Comparison of ENCODE assay signal across 9 mouse cellular contexts in genomic region chr13:52711713-52712369, GRCm38 (mm10).
DNase-seq lines count a peak whose midpoint lies in the region; ATAC-seq and TF ChIP-seq lines count a peak whose summit lies in the region.
"Had no signal": no experiment of that assay in that cellular context is flagged by ENCODE, and none has a peak within 500 bp of the region (broad histone marks: within the 10 kb centered on the region; RNA-seq: fewer than 3 reads in every experiment).

No protein-coding gene starts in this region.

- peak; percentile 71 to 79 for DNase-seq in CD8-positive naive resting alpha-beta T cell, adult 2 months (ENCODE audit: low read depth in 2 of 2, low spot score in 2 of 2)
- peak; percentile 91 for DNase-seq in brain, adult 2 months (ENCODE audit: low read depth, low spot score)
- DNase-seq in heart, postnatal 10 days = peak; percentile 87 to 93
- peak; percentile 85 to 88 for DNase-seq in kidney, postnatal 36 days
- peak; percentile 80 for DNase-seq in liver, postnatal 0 days
- DNase-seq in testis, postnatal 14 days (ENCODE audit: low spot score) = peak; percentile 51

- H3K9ac ChIP-seq in liver, postnatal 0 days (replicated peaks) = no peak overlapping the region
- H3K9ac ChIP-seq: heart, embryonic 13.5 days had no signal

- H3K27me3 ChIP-seq in liver, postnatal 0 days (ENCODE audit: insufficient read depth, low read length) = no peaks in the 10 kb centered on the region

- H3K27ac ChIP-seq in liver, postnatal 0 days (ENCODE audit: low read depth) = no peak overlapping the region
- H3K27ac ChIP-seq: heart, embryonic 13.5 days had no signal

- intact Hi-C loops in heart, postnatal 10 days (cut with DNase I) = loop anchor here (1.0 to 5.0 kb wide), 4 partner anchors 120 to 384 kb away; partner anchors contain the start of gene Auh

- H3K36me3 ChIP-seq in liver, postnatal 0 days (replicated peaks; ENCODE audit: insufficient read depth, low read length) = no peaks in the 10 kb centered on the region
- H3K36me3 ChIP-seq: heart, embryonic 13.5 days had no signal

- H3K4me3 ChIP-seq in liver, postnatal 0 days (ENCODE audit: low read depth, low read length) = no peak overlapping the region
- H3K4me3 ChIP-seq: heart, embryonic 13.5 days had no signal

- no peak overlapping the region for H3K4me2 ChIP-seq in liver, postnatal 0 days (ENCODE audit: low read depth, low read length)
- H3K4me2 ChIP-seq: heart, embryonic 13.5 days had no signal

- ATAC-seq in erythroid progenitor cell, adult 5-6 weeks (replicated peaks; ENCODE audit: low FRiP score, poor library complexity, severe bottlenecking) = peak; percentile 47; the same call in 1 of the 2 replicates
- ATAC-seq in liver, postnatal 0 days = peak; percentile 69
- ATAC-seq in neutrophil, adult 5-6 weeks (ENCODE audit: extremely low read depth, insufficient number of reproducible peaks, low FRiP score, poor library complexity, severe bottlenecking) = peak; percentile 63

- H3K4me1 ChIP-seq in liver, postnatal 0 days (ENCODE audit: insufficient read depth) = 0 out of 2 replicates have a peak, but pooled peaks cover 4% of the 10 kb centered on the region

- 29% methylated on average over 9 of the region's 9 CpGs for WGBS in liver, postnatal 0 days (ENCODE audit: insufficient replicate concordance)

- no peak for TF ChIP-seq EP300 in liver, postnatal 0 days (IDR thresholded peaks at IDR 0.05; ENCODE audit: low read depth)

- TF ChIP-seq CTCF in liver, postnatal 0 days (IDR thresholded peaks at IDR 0.05; ENCODE audit: low read depth) = peak; percentile 94

- H3K9me3 ChIP-seq in liver, postnatal 0 days (ENCODE audit: low read length) = no peaks in the 10 kb centered on the region
- H3K9me3 ChIP-seq: heart, embryonic 13.5 days had no signal
